Mouse (Mus musculus): ENCODE data around the gene Ptpre. TPM values are rescaled to one million over a fixed set of nuclear protein-coding genes. Genes with fewer than 3 reads are reported as not detected.

Gene Ptpre
- polyA plus RNA-seq, 1 experiment from 2014 or later, result 3.5 TPM

- H3K4me2 ChIP-seq (replicated peaks), result peak overlapping the region; percentile 74
- peak overlapping the region; percentile 90 for H3K4me3 ChIP-seq
- no peaks in the 10 kb centered on the region for H3K27me3 ChIP-seq
- H3K27ac ChIP-seq, result no peak overlapping the region
- WGBS, result 2% methylated on average over 7 of the region's 7 CpGs
- H3K4me1 ChIP-seq, result peaks cover 34% of the 10 kb centered on the region
- H3K9ac ChIP-seq, result peak overlapping the region; percentile 90
- no peak for ATAC-seq (ENCODE audit: low FRiP score, low read depth)
- 0 out of 2 replicates have a peak, but pooled peaks cover under 1% of the 10 kb centered on the region for H3K36me3 ChIP-seq
- H3K9me3 ChIP-seq, result no peaks in the 10 kb centered on the region
These were observed 177.9 kb downstream of the Ptpre start for GRCm38 (mm10) chr7:135715166-135715565.

DNA sequence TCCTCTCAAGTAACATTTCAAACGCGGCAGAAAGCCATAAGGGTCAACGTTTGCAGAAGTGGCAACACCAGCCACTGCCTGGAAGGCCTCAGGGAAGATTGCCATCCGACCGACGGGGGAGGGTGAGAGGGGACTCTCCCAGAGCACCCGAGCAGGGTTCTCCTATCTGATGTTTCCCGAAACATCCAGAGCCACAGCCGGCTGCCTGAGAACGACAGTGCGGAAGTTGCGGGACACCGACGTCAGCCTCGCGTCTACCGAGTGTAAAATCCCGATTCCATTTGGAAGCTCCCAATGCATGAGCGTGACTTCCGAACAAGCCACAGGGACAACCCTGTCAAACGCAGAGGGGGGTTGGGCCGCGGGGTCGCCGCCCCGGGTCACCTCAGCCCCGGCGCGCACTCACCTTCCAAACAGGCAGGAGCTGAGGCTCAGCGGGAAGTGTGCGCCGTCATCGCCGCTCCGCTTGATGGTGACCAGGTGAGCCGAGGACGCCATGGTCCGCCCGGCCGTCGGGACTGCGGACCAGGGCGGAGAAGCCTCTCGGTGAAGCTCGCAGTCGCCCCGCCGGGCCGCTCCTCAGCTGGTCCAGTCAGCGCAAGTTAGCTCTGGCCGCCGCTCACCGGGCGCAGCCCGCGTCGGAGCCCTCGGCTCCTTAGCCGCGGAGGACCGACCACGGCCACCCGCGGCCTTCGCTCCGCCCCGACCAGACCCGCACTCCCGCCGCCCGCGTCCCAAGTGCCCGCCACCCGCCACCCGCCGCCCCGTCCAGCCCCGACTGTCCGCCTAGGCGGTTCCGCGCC lies 178.6 kb downstream of the Ptpre start, which contains the start of gene Mki67:
Gene Mki67, minus strand, starts transcription at position 720 of the 803 bp plus-strand sequence.
- Histone ChIP-seq H3K27me3 (no peaks in the 10 kb centered on the region), H3K4me2 (replicated peaks) (peak within 1 kb of the TSS; percentile 74), H3K9ac (peak within 1 kb of the TSS; percentile 90), H3K9me3 (no peaks in the 10 kb centered on the region), H3K36me3 (no peaks in the 10 kb centered on the region), H3K4me3 (peak within 1 kb of the TSS; percentile 90), H3K27ac (peak within 1 kb of the TSS; percentile 48), H3K4me1 (peaks cover 34% of the 10 kb centered on the region)
- peak; percentile 67 for ATAC-seq (ENCODE audit: low FRiP score, low read depth)
- under 1% methylated on average over 82 of the region's 82 CpGs for WGBS

- WGBS, result under 1% methylated on average over 24 of the region's 28 CpGs
- ATAC-seq (ENCODE audit: low FRiP score, low read depth), result peak; percentile 98
- Histone ChIP-seq H3K9ac (peak overlapping the region; percentile 90), H3K4me1 (peaks cover 31% of the 10 kb centered on the region), H3K27me3 (no peaks in the 10 kb centered on the region), H3K36me3 (no peaks in the 10 kb centered on the region), H3K9me3 (no peaks in the 10 kb centered on the region), H3K4me3 (peak overlapping the region; percentile 90), H3K27ac (no peak overlapping the region), H3K4me2 (replicated peaks) (peak overlapping the region; percentile 74)
These were observed 179.2 kb downstream of the Ptpre start for GRCm38 (mm10) chr7:135716445-135716877.

DNA sequence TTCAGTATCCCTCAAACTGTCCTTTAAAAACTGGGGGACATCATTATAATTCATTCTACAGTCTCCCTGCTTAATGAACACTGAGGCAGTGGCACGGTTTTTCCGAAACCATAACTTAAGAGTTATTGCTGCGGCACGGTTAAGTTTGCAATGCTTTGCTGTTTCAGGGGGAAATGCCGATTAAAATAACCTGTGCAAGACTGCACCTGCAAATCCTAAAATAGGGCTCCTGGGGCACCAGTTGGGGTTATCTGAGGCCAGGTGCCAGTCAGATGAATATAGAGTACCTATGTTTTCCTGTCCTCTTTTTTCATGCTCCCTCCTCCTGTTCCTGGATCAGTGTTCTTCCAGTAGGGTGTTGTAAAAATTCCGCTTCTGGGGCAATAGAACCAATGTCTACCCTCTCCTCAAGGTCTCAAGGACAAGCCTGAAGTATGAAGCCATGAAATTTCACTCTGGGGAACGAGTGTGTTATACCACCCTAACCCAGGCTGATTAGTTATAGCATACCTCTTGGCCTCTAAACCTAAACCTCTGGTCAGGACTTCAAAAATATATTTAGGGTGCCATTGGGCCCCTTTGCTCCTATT lies 179.8 kb downstream of the Ptpre start:
- Histone ChIP-seq H3K9ac (peak overlapping the region; percentile 35; the same call in 1 of the 2 replicates), H3K27me3 (no peaks in the 10 kb centered on the region), H3K36me3 (no peaks in the 10 kb centered on the region), H3K9me3 (no peaks in the 10 kb centered on the region), H3K4me1 (peaks cover 31% of the 10 kb centered on the region), H3K4me3 (peak overlapping the region; percentile 90), H3K27ac (no peak overlapping the region), H3K4me2 (replicated peaks) (peak overlapping the region; percentile 68)
- WGBS, result 47% methylated on average over 7 of the region's 7 CpGs
- no peak for ATAC-seq (ENCODE audit: low FRiP score, low read depth)

DNA sequence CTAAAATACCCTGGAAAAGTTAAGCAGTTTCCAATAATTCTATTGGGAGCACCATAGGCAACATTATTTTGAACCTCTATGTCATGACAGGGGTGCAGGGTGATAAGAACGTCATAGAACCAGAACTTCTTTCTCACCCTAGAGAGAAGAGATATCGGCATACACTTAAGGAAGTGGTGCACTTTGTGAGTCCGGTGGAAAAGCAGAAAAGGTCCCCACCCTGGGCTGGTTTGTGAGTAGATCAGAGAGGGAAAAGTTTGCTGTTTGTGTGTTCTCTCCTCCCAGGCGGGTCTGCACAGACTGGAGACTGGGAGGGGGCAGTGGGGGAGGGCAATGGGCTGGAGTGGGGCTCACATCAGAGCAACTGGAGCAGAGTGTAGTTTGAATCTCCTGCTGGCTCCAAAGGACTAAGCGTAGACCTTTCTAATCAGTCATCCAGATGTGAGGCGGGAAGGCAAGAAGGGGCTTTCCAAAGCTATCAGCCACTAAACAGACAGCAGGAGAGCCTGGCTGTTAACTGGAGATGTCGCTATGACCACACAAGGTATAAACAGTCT lies 184.2 kb downstream of the Ptpre start:
- H3K4me2 ChIP-seq (replicated peaks), result no peak overlapping the region
- no peaks in the 10 kb centered on the region for H3K9me3 ChIP-seq
- ATAC-seq (ENCODE audit: low FRiP score, low read depth), result no peak
- no peaks in the 10 kb centered on the region for H3K27me3 ChIP-seq
- no peak overlapping the region for H3K27ac ChIP-seq
- WGBS, result 55% methylated on average over 7 of the region's 7 CpGs
- no peak overlapping the region for H3K4me3 ChIP-seq
- H3K9ac ChIP-seq, result no peak overlapping the region
- H3K36me3 ChIP-seq, result no peaks in the 10 kb centered on the region
- peaks cover 7% of the 10 kb centered on the region for H3K4me1 ChIP-seq

DNA sequence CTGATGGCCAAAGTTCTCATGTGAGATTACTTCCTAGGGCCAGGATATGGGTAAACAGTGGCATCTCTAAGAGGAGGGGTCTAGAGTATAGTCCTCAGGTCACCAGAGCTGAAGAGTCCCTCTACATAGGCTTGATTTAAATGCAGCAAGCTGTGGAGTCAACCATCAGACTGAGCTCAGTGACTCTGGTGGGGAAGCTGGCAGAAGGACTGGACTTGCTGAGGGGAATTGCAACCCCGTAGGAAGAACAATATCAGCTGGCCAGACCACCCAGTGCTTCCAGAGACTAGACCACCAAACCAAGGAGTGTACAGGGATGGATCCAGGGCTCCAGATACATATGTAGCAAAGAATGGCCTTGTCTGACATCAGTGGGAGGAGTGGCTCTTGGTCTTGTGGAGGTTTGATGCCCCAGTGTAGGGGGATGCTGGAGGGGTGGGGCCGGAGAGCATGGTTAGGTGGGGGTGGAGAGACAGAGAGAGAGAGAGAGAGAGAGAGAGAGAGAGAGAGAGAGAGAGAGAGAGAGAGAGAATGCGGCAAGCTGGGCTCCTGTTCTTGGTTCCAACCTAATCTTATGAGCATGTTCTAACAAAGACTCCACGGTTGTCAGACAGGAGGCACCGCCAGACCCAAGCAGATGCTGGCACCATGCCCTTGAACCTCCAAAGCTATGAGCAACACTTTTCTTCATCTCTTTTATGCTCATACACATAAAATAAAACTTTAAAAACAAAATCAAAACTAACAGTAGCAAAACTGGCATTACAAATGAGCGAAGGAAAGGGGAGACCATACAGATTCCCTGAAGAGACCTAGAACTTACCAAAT lies 184.9 kb downstream of the Ptpre start:
- no peak for ATAC-seq (ENCODE audit: low FRiP score, low read depth)
- H3K4me3 ChIP-seq, result no peak overlapping the region
- no peaks in the 10 kb centered on the region for H3K36me3 ChIP-seq
- no peaks in the 10 kb centered on the region for H3K9me3 ChIP-seq
- no peak overlapping the region for H3K9ac ChIP-seq
- H3K4me2 ChIP-seq (replicated peaks), result no peak overlapping the region
- no peaks in the 10 kb centered on the region for H3K27me3 ChIP-seq
- H3K4me1 ChIP-seq, result peaks cover 2% of the 10 kb centered on the region; the same call in 1 of the 2 replicates
- WGBS, result 74% methylated on average over 6 of the region's 6 CpGs
- no peak overlapping the region for H3K27ac ChIP-seq

DNA sequence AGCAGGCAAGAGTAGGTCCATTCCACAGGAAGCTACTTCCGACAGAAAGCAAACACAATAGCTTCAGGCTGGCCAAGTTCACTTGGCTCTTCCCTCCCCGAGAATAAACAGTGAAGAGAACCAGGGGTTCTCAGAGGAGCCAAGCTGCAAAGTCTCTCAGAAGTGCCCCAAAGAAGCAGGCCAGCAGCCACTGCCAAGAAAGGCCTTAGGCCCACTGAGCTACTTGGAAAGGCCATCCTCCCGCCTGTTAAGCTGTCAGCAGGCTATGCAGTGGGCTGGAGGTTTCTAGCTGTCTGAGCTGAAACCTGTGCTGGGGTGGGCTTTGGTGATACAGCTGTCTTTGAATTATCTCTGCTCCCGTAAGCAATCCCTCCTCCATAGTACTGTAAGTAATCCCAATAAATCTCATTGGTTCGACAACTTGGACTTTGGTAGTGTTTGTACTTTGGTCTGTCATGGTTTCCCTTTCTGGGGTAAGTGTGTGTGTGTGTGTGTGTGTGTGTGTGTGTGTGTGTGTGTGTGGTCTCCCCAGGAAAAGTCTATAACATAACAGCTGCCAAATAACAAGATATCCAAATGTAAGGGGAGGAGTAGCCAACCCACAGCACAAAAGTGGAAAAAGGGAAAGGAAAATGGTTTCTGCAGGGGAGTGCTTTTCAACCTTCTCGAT lies 186.5 kb downstream of the Ptpre start:
- H3K4me3 ChIP-seq, result no peak overlapping the region
- H3K36me3 ChIP-seq, result no peaks in the 10 kb centered on the region
- no peaks in the 10 kb centered on the region for H3K9me3 ChIP-seq
- H3K9ac ChIP-seq, result no peak overlapping the region
- no peak overlapping the region for H3K4me2 ChIP-seq (replicated peaks)
- H3K27ac ChIP-seq, result no peak overlapping the region
- 68% methylated on average over 6 of the region's 6 CpGs for WGBS
- no peak for ATAC-seq (ENCODE audit: low FRiP score, low read depth)
- no peaks in the 10 kb centered on the region for H3K27me3 ChIP-seq
- no peaks in the 10 kb centered on the region for H3K4me1 ChIP-seq

GRCm38 (mm10) chr7:135726707-135727106 lies 189.4 kb downstream of the Ptpre start:
- H3K27ac ChIP-seq, result no peak overlapping the region
- no peak for ATAC-seq (ENCODE audit: low FRiP score, low read depth)
- H3K9me3 ChIP-seq, result no peaks in the 10 kb centered on the region
- no peaks in the 10 kb centered on the region for H3K4me1 ChIP-seq
- H3K4me3 ChIP-seq, result no peak overlapping the region
- H3K36me3 ChIP-seq, result no peaks in the 10 kb centered on the region
- H3K9ac ChIP-seq, result no peak overlapping the region
- no peak overlapping the region for H3K4me2 ChIP-seq (replicated peaks)
- H3K27me3 ChIP-seq, result no peaks in the 10 kb centered on the region
- WGBS, result 89% methylated on average over 1 of the region's 1 CpGs

DNA sequence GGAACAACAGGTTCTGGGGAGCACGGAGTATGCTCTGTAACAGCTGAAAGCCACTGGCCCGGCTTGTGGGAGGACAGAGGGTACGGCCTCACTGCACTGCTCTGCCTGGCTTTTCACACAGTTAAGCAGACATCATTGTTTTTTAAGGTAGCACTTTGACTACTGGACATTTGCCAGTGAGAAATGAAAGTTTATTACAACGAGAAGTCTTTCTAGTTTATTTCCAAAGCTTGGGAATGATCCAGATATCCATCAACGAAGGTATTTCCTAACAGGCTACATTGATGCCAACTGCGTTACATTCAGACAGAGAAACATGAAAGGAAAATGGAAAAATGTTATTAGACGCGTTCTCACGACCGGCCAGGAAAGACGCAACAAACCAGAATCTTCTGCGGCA lies 190.8 kb downstream of the Ptpre start:
- H3K9me3 ChIP-seq, result no peaks in the 10 kb centered on the region
- 81% methylated on average over 12 of the region's 12 CpGs for WGBS
- H3K9ac ChIP-seq, result no peak overlapping the region
- H3K27ac ChIP-seq, result no peak overlapping the region
- H3K4me1 ChIP-seq, result no peaks in the 10 kb centered on the region
- no peak for ATAC-seq (ENCODE audit: low FRiP score, low read depth)
- no peak overlapping the region for H3K4me2 ChIP-seq (replicated peaks)
- H3K27me3 ChIP-seq, result no peaks in the 10 kb centered on the region
- H3K4me3 ChIP-seq, result no peak overlapping the region
- no peaks in the 10 kb centered on the region for H3K36me3 ChIP-seq

GRCm38 (mm10) chr7:135734379-135734778 lies 197.1 kb downstream of the Ptpre start:
- 90% methylated on average over 5 of the region's 5 CpGs for WGBS
- Histone ChIP-seq H3K27me3 (no peaks in the 10 kb centered on the region), H3K4me2 (replicated peaks) (no peak overlapping the region), H3K4me1 (peaks cover 12% of the 10 kb centered on the region), H3K9me3 (no peaks in the 10 kb centered on the region), H3K27ac (no peak overlapping the region), H3K9ac (no peak overlapping the region), H3K4me3 (no peak overlapping the region), H3K36me3 (no peaks in the 10 kb centered on the region)
- no peak for ATAC-seq (ENCODE audit: low FRiP score, low read depth)

DNA sequence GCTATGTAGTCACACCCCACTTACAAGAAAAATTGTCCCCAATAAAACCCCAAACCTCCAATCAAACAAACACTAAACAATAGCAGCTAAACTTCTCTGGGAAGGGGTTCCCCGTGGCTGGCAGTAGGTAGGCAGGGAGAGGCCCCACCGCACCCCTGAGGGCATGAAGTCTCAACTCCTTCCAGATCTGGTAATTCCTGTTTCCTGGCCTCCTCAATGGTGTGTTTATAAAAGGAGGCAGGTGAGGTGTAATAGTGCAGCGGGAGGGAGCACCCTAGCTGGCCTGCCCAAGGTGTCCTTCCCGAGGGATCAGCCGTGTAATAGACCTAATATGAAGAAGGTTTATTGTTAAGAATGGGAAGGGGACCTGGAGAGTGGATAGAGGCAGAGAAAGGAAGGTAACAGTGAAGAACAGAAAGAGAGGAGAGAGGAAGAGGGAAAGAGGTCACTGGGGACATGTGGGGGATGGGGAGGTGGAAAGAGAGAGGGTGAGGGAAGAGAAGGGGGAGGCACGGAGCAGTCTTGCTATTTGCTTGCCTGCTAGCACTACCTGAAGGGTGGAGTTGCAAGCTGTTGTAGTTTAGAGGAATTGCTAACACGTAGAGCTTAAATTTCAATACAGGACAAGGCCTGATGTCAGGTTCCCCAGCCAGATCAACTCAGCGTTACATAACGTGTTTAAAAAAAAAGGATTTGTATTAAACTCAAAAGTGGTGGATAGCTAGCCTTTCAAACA lies 197.8 kb downstream of the Ptpre start:
- Histone ChIP-seq H3K4me1 (peaks cover 12% of the 10 kb centered on the region), H3K9me3 (no peaks in the 10 kb centered on the region), H3K9ac (no peak overlapping the region), H3K36me3 (no peaks in the 10 kb centered on the region), H3K4me2 (replicated peaks) (peak overlapping the region; percentile 55), H3K4me3 (no peak overlapping the region), H3K27me3 (no peaks in the 10 kb centered on the region), H3K27ac (no peak overlapping the region)
- ATAC-seq (ENCODE audit: low FRiP score, low read depth), result peak; percentile 30; the same call in 1 of the 2 replicates
- 69% methylated on average over 9 of the region's 9 CpGs for WGBS

Data from limb, embryonic 13.5 days (tissue).